Mouse (Mus musculus) CD4-positive helper T cell, adult 2 months (primary cell): Measurements from ENCODE around the gene Nip7.
A peak's percentile ranks its signal among the peaks of the same experiment; 100 is the strongest.
"Not testable (repeated sequence)": the region's sequence is repeated elsewhere in the genome, so short reads cannot be mapped to it uniquely, and the experiment has no call there.

Experiments
- DNase-seq: peaks from one replicate; pipeline ENCODE4 v3.0.0-alpha.2; 2012; ENCODE audit warnings: low read depth, missing footprints, low spot score

Nip7 gene

GRCm38 (mm10) chr8:107056076-107056972 lies at the start of gene Nip7, which contains the start of gene Cog8:
Nip7 (plus strand) TSS chr8:107056877.
Cog8 (minus strand) TSS chr8:107056689.
- DNase-seq = peak; percentile 97

DNA sequence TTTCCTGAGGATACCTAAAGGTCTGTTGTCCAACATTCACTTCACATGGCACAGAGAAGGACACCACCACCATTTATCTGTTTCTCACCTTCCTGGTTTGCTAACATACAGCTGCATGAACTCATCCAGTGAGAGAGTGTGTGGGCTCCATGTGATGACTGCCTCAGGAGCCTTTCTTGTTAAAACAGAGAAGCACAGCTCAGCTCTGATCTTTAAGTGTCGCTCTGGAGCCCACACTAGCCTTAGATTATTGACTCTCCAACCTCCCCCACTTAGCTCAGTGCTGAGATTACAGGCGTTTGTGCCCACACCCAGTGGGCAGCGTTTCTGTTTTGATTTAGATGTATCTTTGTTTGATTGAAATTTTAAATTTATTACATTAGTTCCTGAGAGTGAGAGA lies 48.9 kb upstream of the Nip7 start:
- no peak for DNase-seq

GRCm38 (mm10) chr8:107012666-107013065 lies 44.0 kb upstream of the Nip7 start:
- no peak for DNase-seq

- no peak for DNase-seq
Observed at GRCm38 (mm10) chr8:107014915-107015314, 41.8 kb upstream of the Nip7 start.

- no peak for DNase-seq
Observed at GRCm38 (mm10) chr8:107023479-107023878, 33.2 kb upstream of the Nip7 start.

GRCm38 (mm10) chr8:107029310-107029709 lies 27.4 kb upstream of the Nip7 start:
- no peak for DNase-seq

- no peak for DNase-seq
Observed at GRCm38 (mm10) chr8:107030058-107030457, 26.6 kb upstream of the Nip7 start.

DNA sequence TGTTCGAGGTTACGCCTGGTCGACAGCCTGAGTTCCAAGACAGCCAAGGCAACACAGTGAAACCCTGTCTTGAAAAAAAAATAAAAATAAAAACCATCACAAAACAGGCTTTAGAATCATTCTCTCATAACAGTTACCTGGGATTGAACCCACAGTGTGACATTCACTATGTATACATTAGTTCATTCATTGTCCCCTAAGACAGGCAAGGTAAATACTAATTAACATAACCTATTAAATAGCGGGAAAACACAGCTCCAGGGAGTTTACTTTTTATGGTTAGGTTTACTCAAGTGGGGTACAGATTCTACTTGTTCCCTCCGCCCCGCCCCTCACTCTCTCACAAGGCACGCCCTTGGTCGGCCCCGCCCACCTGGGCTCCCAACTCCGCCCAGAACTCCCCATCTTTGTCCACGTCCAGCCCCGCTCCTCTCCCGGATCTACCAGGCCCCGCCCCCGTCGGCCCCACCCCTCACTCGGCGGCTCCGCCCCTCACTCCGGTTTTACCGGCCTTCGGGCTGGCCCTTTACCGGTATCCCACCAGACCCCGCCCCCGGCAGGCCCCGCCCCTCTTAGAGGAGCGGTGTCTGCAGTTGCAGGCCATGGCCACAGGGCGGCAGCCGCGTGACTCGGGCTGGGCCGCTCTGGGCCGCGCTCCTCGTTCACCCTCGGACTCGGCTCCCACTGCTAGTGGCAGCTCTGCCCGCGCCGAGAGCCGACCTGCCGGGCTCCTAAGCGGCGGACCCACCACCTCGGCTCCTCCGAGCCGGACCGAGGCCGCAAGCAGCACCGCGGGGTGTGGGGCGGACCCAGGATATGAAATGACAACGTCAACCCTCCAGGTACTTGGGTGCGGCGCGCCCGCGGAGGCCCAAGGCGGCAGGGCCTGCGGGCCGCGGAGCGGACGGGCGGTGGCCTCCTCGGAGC lies 25.8 kb upstream of the Nip7 start, which contains the start of gene Vps4a:
TSS of gene Vps4a (plus strand) at position 573 of the 927 bp plus-strand sequence.
- peak; percentile 93 for DNase-seq

DNA sequence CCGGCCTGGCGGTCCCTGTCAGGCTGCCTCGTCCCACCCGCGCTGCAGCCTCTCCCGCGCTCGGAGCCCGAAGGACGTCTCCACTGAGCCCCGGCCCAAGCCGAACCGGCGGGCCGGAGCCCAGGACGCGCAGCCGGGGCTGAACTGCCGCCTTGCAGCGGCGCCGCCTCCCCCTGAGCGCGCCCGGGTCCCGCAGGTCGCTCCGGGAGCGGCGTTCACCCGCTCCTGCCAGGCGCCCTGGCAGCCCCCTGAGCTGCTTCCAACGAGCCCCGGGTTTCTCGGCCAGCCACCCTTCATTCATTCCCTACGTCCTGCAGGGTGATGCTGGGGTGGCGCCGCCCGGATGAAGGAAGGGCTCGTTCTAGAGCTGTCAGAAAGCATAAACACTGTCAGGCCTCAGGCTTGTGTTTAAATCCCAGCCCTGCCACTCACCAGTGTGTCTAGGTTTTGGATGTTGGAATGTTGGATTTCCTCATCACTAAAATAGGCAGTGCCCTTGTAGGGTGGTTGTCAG lies 25.0 kb upstream of the Nip7 start:
- no peak for DNase-seq

- DNase-seq = not testable (repeated sequence)
Observed at GRCm38 (mm10) chr8:107033609-107034008, 23.1 kb upstream of the Nip7 start.

DNA sequence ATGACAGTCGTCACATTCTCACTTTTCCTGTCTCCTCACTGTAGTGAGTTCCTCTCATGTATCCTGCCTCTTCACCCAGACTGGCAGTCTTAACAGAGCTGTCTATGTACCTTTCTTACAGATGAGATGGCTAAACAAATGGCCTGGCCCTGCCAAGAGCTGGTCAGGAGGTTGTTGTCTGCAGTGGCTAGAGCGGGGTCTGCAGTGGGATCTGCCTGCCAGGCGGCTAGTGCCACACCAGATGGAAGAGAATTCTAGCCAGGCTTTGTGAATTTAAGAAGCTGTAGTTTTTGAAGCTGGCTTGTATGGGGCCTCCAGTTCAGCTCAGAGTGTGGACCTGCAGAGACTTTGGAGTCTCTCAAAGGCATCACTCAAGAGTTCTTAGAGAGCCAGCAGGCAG lies 21.0 kb upstream of the Nip7 start:
- no peak for DNase-seq

GRCm38 (mm10) chr8:107036626-107037025 lies 20.1 kb upstream of the Nip7 start:
- no peak for DNase-seq

GRCm38 (mm10) chr8:107040632-107041031 lies 16.0 kb upstream of the Nip7 start:
- DNase-seq = no peak

- DNase-seq = no peak
Observed at GRCm38 (mm10) chr8:107045478-107045877, 11.2 kb upstream of the Nip7 start.

DNA sequence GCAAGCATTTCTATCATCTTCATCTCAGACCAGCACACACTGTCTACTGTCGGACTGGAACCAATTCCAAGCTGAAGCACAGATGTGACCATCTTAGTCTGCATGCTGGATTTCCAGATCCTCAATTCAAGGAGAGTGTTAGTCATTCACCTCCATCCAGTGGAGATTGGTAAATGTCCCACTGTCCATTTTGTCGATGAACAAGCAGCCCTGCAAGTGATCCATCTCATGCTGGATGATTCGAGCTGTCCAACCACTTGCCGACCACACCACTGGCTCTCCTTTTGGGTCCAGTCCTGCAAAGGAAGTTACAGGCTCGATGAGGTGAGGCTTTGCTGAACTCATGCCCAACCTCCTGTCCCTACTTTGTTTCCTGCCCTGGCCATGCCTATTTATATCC lies 9.7 kb upstream of the Nip7 start:
- no peak for DNase-seq

- DNase-seq = peak; percentile 85
Observed at GRCm38 (mm10) chr8:107048061-107048941, 8.4 kb upstream of the Nip7 start, which contains the start of gene Pdf. Pdf (minus strand) TSS chr8:107048614.

- DNase-seq = no peak
Observed at GRCm38 (mm10) chr8:107049480-107049879, 7.2 kb upstream of the Nip7 start.

DNA sequence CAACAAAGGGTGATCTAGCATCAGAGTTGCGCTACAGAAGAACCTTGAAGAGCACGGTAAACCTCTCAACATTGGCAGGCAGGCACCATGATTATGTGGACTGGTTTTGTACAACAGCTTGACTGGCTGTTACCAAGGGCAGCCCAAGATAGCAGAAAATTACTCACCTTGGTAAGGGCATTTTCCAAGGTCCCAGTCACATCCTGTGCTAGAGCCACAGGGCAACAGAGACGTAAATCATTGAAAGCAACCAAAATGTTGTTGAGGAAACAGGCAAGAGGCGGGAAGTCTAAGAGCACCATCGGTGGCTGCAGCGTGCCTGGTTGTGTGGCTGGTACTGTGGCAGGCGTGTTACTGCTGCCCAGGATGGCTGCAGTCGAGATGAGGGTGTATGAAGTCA lies 4.6 kb upstream of the Nip7 start:
- no peak for DNase-seq

- no peak for DNase-seq
Observed at GRCm38 (mm10) chr8:107056973-107057369, 294 bp downstream of the Nip7 start.

DNA sequence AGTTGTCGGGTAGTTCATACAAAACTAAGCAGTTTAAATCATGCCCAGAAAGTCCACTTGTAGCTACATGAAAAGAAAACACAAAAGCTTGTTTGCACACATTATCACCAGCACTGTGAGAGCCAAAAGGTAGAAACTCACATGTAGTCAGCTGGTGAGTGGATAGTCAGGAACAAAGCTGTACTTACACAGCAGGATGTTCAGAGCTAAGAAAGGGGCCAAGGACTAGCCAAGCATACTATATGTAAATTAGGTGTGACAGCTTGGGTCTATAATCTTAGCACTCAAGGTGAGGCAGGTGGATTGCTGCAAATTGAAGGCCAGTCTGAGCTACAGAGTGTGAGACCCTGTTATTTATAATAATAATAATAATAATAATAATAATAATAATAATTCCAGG lies 5.9 kb downstream of the Nip7 start:
- no peak for DNase-seq
